Mouse (Mus musculus): Measurements from ENCODE around the gene Ccdc30. TPM values are rescaled to one million over a fixed set of nuclear protein-coding genes. Genes with fewer than 3 reads are reported as not detected.
"Not testable (repeated sequence)": the region's sequence is repeated elsewhere in the genome, so short reads cannot be mapped to it uniquely, and the experiment has no call there.

Gene Ccdc30
- total RNA-seq, 4 experiments from 2014 or later = 0.29 TPM; not detected in 3

DNA sequence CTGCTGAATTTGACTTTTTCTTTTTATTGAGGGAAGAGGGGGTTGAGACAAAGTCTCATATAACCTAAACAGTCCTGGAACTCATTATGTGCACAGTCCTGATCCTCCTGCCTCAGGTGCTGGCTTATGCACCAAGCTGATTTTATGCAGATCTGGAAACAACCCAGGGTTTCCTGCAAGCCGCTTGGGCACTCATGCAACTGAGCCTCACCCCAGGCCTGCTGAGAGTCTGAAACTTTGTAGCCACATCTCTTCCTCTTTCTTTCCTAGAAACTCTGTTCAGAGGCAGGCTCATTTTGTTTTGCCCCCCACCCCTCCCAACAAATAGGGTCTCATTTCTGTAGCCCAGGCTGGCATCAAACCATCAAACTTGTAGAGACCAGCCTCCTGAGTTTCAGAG is 101.6 kb downstream of the Ccdc30 start:
- DNase-seq (ENCODE audit: low spot score in 2 of 2) = no peak

DNA sequence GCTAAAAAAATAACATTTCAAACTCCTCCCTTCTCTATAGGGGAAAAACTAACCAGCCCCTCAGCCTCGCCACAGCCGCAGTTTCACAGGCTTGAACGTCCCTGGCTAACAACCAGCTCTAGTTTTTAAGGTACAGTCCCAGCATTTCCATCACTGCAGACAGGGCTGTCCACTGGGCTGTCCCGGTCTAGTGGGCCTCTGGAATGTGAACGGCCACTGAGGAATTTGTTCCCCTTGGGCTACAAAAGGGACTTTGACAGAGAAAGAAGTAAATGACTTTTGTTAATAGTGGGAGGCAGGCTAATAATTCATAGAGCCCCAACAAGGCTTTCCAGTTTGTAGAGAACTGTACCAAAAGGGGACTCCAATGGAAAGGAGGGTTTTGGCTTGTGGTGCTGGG is 109.9 kb downstream of the Ccdc30 start:
- DNase-seq (ENCODE audit: low spot score in 2 of 2) = no peak

DNA sequence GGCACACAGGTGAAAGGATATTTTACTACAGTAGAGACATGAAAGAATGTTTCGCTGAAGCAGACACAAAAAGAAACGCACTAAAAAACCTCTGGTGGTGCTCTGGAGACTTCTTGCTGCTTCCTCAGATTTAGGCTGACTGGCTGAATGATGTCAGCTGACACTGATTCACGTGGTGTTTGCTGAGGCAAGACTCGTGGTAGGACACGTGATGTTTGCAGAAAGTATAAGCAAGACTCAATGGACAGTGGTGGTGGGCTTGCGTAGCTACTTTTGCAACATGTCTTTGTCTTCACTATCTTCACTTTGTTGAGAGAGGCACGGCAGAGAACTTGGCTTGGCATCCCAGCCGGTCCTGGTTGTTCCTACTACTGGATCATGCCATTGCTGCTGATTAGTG is 112.0 kb downstream of the Ccdc30 start:
- no peak for DNase-seq (ENCODE audit: low spot score in 2 of 2)

DNA sequence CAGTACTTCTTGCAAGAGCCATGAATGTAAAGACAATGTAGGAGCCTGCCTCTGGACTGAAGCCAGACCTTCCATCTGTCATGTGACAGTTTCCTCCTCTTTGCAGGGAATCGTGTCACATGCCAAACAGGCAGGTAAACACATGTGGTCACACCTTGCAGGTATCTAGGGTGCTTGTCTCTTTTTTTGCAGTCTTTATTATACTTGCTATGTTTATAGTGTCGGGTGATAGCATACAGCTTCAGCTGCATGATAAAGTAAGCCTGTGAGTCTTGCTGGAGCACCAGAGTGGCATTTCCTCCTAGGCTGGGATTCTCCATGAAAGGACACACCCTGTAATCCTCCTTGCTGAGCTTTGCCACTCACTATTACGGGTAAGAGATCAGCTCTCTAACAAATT is 113.5 kb downstream of the Ccdc30 start:
- no peak for DNase-seq (ENCODE audit: low spot score in 2 of 2)

DNA sequence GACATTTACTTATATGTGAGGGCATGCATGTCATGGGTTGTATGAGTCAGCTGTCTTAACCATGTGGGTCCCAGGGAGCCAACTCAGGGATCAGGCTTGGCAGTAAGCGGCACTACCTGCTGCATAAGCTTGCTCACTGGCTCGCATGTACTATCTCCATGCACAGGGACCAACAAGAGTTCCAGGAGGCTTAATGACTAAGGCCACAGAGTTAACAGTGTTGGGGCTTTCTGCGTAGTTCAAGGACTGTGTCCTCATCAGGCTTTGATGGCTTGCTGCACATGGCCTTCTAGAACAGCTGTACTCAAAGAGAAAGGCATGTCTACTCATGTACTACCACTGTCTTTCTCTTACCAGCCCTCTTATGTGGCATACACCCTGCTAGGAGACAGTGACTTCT is 114.6 kb downstream of the Ccdc30 start:
- no peak for DNase-seq (ENCODE audit: low spot score in 2 of 2)

DNA sequence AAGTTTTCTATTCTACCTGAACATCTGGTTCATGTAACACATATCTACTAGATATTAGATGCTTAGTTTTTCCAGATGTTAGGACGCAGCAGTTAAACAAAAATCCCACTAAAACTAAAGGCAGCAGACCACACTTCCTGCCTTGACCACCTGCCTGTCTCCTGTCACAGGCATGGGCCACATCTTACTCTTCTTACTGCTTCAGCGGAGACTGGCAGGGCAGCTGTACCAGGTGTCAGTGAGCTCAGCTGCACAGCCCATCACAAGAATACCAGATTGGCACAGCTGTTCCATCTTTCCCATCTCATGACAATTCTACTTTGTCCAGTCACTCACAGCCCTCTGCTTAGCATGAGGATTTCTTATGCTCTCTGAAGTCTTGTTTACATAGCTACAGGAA is 118.0 kb downstream of the Ccdc30 start:
- no peak for DNase-seq (ENCODE audit: low spot score in 2 of 2)

DNA sequence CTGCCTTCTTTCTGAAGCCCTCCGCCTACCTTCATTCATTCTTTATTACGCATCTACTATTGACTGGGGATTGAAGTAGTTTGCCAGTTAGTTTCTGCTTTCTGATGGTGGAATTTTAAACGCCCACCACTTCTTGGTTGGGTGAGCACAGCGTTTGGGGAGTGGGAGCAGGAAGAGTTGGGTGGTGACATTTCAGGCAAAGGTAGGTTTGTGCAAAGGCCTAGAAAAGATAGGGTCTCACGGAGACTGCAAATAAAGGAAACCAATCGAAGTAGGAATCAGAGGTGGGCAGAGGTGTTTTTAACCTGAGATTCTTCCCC is 120.2 kb downstream of the Ccdc30 start:
- DNase-seq (ENCODE audit: low spot score in 2 of 2) = no peak

DNA sequence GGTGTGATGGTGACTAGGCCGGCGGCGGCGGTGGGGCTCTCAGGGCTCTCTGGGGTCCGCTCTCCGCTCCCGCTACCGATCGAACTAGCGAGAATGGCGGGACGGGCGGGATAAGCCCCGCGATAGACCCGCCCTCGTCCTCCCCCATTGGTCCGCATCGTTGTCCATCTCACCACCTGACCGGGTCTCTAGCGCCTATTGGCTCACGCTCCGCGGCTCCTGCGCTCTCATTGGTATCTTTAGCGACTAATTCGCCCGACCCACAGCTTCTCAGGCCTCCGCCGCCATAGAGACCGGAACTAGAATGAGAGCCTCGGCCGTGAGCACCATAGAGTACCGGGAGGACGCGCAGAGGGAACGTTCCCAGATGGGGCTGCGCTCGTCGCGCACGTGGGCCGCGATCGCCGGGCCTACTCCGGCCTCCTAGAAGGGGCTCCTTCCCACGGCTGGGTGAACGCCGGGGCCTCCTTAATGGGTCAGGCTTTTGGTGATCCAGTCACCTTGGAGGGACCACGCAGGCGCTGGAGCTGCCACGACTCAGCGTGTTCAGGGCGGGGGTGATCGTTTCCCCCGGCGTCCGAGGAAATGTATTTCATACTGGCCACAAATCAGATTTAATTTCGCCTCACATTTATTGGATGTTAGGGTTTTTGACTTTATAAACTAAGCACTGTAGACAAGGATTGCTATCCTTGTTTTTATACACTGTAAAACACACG is 120.7 kb downstream of the Ccdc30 start, which contains the start of gene Ybx1:
Gene Ybx1 (minus strand): TSS at position 190 of the 719 bp plus-strand sequence.
- DNase-seq (ENCODE audit: low spot score in 2 of 2) = peak; percentile 99

DNA sequence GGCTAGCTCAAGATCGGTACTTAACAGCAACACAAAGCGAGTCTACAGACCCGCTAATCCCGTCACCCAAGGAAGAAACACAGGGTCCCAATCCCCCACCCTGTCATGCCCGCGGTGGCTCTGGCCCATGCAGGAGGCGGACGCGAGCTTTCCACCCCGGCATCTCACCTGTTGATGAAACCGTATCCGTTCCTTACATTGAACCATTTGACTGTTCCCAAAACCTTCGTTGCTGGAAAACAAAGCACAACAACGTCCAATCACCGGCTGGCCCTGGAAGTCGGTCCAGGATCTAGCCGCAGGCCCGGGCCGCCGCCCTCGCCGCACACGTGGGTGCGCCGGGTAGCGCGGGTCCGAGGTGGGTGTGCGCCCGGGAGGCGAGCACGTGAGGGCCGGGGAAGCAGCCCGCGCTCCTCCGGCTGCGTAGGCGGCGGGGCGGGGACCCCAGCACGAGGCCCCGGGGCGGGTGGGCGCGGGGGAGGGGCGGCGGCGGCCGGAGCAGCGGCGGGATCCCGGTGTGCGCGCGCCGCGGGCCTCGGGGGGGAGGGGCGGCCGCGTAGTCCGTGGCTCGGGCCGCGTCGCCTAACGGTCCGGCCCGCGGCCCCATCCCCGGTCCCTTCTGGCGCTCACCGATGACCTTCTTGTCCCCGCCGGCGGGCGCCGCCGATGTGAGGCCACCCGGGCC is 121.6 kb downstream of the Ccdc30 start:
- DNase-seq (ENCODE audit: low spot score in 2 of 2) = peak in 1 of 2 experiments; percentile 6

DNA sequence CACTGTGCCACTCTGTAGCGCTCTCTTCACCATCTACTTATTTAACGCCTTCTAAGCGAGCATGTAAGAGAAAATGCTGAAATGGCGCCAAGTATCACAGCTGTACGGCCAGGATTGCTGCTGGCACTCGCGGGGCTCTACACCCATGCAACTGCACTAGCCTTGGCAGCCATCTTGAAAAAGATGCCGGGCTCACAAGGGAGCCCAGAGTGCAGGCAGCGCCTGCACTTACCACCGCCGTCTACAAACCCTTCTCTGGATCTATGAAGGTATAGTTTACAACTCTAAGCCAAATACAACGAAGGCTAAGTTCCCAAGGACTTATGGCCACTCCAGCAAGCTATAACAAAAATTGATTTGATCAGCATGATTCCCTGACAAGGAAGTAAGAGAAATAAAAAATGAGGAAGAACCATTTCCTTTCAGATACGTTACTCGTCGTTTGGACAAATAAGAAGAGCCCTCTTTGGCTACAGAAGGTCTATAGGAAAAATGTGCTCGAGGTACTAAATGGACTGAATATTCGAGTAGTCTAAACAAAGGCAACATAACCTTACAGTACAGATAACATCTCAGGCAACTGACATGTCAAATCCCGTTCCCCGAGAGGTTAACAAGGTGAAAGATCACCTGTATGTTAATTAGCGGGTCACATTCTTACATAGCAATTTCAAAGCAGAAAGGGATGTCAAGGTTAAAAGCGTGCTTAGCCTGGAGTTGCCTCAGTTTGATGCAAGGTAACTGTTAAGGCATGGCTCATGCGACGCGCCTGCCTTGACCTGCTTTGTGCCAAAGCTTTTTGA is 122.3 kb downstream of the Ccdc30 start:
- DNase-seq (ENCODE audit: low spot score in 2 of 2) = peak; percentile 15 to 27

DNA sequence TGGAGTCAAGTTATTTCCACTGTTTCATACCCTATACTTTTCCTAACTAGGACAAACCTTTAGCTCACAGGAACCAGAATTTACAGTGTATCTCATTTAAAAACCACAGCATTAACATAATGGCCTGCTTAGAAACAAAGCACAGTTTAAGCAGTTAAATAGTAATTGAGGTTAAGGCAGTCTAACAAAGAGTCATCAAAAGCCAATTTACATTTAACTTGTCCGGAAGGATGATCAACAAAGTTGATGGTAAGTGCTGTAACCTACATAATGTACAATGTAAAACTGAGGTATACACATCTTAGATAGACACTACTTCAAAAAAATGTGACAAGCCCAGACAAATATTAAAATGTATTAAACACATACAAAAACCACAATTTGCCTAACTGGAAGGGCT is 123.4 kb downstream of the Ccdc30 start:
- no peak for DNase-seq (ENCODE audit: low spot score in 2 of 2)

DNA sequence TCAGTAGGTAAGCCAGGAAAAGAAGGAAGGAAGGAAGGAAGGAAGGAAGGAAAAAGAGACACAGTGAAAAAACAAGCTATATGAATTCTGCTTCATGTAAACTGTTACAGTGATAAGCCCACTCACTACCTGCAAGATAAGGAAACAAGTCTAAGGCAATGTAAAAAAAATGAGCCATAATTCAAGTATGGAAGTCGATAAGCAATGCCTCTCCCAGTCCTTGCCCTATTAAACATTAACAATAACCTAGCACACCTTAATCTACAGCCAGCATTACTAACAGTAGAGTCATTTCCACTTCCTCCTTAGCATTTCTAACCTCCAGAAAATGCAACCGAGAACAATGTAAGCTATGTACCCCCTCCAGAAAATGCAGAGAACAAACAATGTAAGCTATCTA is 130.0 kb downstream of the Ccdc30 start:
- DNase-seq (ENCODE audit: low spot score in 2 of 2) = no peak

DNA sequence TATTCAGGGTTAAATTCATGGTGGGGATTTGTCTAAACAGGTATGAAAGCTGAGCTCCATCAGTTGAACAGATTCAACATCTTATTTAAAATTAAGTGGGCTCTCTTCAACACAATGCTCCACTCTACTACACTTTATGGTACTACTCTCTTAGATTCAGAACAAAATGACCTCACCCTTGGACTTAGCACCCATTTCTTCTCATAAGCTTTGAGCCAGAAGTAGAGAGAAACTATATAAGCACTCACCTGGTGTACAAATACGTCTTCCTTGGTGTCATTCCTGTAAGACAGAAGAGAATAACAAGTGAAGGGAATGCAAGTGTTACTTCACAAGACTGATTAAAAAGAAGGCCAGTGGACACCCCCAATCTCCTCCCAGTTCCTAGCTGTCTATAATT is 130.5 kb downstream of the Ccdc30 start:
- DNase-seq (ENCODE audit: low spot score in 2 of 2) = no peak

DNA sequence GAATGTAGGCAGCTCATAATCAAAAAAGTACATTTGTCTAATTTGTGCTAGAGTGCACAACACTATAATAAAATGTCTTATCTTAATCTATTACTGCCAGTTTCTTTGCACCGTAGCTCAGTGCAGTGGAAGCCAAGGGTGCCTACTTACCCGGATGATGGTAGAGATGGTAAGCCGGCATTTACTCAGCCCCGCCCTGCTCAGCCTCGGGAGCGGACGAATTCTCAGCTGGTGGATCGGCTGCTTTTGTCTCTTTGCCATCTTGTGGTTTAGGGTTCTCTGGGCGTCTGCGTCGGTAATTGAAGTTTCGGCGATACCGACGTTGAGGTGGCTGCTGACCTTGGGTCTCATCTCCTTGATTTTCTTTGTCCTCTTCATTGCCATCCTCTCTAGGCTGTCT is 136.5 kb downstream of the Ccdc30 start:
- DNase-seq (ENCODE audit: low spot score in 2 of 2) = not testable (repeated sequence)

DNA sequence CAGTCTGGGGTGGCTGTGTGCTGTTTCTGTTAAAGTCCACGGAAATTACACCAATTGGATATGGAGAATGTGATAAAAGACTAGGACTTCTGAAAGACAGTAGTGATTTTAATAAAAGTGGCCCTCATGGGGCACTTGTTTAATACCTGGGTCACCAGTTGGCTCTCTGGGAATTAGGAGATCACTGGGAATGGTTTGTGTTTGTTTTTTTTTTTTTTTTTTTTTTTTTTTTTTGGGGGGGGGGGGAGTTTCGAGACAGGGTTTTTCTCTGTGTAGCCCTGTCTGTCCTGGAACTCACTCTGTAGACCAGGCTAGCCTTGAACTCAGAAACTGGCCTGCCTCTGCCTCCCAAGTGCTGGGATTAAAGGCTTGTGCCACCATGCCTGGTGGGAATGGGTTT is 139.6 kb downstream of the Ccdc30 start:
- DNase-seq (ENCODE audit: low spot score in 2 of 2) = no peak

DNA sequence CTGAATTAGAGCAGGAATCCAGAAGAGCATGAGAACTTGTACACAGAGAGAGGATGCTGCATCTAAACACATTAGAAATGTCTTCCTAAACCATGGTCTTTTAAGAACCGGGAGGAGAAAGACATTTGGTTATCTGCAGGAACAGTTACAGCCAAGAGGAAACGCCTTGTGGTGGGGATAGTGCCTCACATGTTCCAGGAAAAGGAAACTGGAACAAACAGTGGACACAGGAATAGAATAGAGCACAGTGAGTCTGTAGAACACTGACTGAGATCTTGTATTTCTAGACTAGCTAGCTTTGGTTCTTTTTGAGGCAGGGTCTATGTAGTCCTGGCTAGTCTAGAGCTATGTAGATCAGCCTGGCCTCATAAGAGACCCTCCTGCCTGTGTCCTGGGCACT is 140.1 kb downstream of the Ccdc30 start:
- no peak for DNase-seq (ENCODE audit: low spot score in 2 of 2)

DNA sequence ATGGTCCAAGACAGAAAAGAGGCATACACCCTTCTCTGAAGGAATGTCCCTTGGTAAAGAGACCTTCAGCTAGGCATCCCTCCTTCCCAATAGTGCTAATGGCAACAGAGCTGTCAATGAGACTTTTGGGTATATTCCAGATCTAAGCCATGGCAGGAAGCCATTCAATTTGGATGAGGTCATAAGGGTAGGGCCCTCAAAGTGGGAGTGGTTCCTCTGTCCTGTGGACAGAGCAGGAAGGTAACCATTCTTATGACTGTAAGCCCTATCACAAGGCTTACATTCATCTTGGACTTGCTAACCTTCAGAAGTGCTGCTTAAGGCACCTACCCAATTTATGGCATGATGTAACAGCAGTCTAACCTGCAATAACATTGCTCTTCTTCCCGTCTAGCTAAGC is 140.7 kb downstream of the Ccdc30 start:
- no peak for DNase-seq (ENCODE audit: low spot score in 2 of 2)

Other genes starting within 250 kb of the Ccdc30 start
- 10 to 100 TPM; 15.2 to 18.5 (median 16.8) TPM for gene Zfp691, start 241.3 kb downstream of the Ccdc30 start, total RNA-seq (2022)
- gene Ermap, start 225.5 kb downstream of the Ccdc30 start, total RNA-seq (2022) = not detected
- 10 to 100 TPM in 2 of 4 experiments, 1 to 10 TPM in 2; 8.7 to 12.2 (median 10.1) TPM for gene Svbp, start 220.2 kb downstream of the Ccdc30 start, total RNA-seq (2022)
- gene Tmem269, start 197.3 kb downstream of the Ccdc30 start, total RNA-seq (2022) = under 1 TPM in 1 of 4 experiments, not detected in 3; 0.24 TPM
- 10 to 100 TPM; 29.7 to 35.6 (median 31.5) TPM for gene AU022252, start 182.8 kb downstream of the Ccdc30 start, total RNA-seq (2022)
- gene P3h1, start 182.6 kb downstream of the Ccdc30 start, total RNA-seq (2022) = 10 to 100 TPM; 10.6 to 12.0 (median 11.1) TPM
- gene Cldn19, start 160.1 kb downstream of the Ccdc30 start, total RNA-seq (2022) = 1 to 10 TPM in 2 of 4 experiments, under 1 TPM in 2; 0.46 to 1.1 (median 0.95) TPM
- 100 to 1,000 TPM; 604 to 694 (median 660) TPM for gene Ybx1, start 120.9 kb downstream of the Ccdc30 start, total RNA-seq (2022)
- 10 to 100 TPM in 1 of 4 experiments, 1 to 10 TPM in 3; 6.3 to 10.0 (median 7.4) TPM for gene Ppih, start 95.0 kb downstream of the Ccdc30 start, total RNA-seq (2022)
- 1 to 10 TPM; 3.7 to 6.7 (median 4.8) TPM for gene Ppcs, start 6.9 kb upstream of the Ccdc30 start, total RNA-seq (2022)
- not detected for gene Zmynd12, start 7.3 kb upstream of the Ccdc30 start, total RNA-seq (2022)
- gene Rimkla, start 77.1 kb upstream of the Ccdc30 start, total RNA-seq (2022) = not detected
- 10 to 100 TPM; 30.0 to 33.6 (median 31.3) TPM for gene Foxj3, start 121.5 kb upstream of the Ccdc30 start, total RNA-seq (2022)
- gene Frg2f1, start 124.0 kb upstream of the Ccdc30 start, total RNA-seq (2022) = 1 to 10 TPM; 3.6 to 4.9 (median 4.4) TPM
- gene Guca2a, start 222.2 kb upstream of the Ccdc30 start, total RNA-seq (2022) = not detected
- not detected for gene Guca2b, start 243.4 kb upstream of the Ccdc30 start, total RNA-seq (2022)